Mouse (Mus musculus) cerebellum, postnatal 14 days (tissue): Measurements from ENCODE around the gene Timm13.
A peak's percentile ranks its signal among the peaks of the same experiment; 100 is the strongest.

Source experiments
- DNase-seq, 2 experiments: peaks; one replicate each; pipeline ENCODE4 v3.0.0; 2021; ENCODE audit warnings: mixed read lengths in 2 of 2

Gene Timm13

GRCm38 (mm10) chr10:80858350-80858935 lies 42.3 kb downstream of the Timm13 start:
- DNase-seq: no peak

DNA sequence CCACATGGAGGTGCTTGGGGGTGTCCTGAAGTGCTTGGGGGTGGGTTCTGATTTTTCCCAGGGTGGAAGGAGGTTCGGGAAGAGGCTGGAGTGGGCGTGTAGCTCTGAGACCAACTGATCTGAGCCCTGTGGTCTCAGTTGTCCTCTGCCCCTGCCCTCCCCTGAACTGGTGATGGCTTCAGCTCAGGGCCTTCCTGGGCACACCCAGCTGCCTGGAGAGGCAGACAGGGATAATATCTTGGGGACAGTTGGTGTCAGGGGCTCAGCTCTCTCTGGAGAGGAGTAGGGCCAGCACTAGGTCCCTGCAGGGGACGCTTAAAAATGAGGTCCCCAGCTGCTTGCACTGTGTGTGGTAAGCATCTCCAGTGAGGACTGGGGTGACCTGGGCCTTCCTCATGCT lies 42.9 kb downstream of the Timm13 start:
- no peak for DNase-seq

DNA sequence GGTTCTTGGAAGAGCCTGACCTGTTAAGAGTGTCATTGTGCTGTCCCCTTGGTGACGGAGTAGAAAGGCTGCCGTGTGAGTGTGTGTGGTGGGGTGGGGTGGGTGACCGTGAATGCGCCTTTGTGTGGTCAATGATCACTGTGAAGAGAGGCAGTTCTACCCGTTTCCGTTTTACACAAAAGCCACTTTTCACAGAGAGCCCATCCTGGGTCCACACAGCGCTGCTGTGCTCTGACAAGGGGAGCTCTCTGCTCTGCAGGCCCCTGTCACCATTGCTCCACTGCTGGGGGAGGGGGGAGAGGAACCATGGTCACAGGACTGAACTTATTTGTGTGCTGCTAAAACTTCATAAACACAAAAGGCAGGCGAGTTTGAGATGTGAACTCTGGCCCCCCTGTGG lies 43.4 kb downstream of the Timm13 start:
- no peak for DNase-seq

GRCm38 (mm10) chr10:80856908-80857307 lies 43.9 kb downstream of the Timm13 start:
- DNase-seq: no peak

- no peak for DNase-seq
Observed at GRCm38 (mm10) chr10:80856267-80856666, 44.5 kb downstream of the Timm13 start.

GRCm38 (mm10) chr10:80855749-80856073 lies 45.1 kb downstream of the Timm13 start:
- peak; percentile 58 to 61 for DNase-seq

DNA sequence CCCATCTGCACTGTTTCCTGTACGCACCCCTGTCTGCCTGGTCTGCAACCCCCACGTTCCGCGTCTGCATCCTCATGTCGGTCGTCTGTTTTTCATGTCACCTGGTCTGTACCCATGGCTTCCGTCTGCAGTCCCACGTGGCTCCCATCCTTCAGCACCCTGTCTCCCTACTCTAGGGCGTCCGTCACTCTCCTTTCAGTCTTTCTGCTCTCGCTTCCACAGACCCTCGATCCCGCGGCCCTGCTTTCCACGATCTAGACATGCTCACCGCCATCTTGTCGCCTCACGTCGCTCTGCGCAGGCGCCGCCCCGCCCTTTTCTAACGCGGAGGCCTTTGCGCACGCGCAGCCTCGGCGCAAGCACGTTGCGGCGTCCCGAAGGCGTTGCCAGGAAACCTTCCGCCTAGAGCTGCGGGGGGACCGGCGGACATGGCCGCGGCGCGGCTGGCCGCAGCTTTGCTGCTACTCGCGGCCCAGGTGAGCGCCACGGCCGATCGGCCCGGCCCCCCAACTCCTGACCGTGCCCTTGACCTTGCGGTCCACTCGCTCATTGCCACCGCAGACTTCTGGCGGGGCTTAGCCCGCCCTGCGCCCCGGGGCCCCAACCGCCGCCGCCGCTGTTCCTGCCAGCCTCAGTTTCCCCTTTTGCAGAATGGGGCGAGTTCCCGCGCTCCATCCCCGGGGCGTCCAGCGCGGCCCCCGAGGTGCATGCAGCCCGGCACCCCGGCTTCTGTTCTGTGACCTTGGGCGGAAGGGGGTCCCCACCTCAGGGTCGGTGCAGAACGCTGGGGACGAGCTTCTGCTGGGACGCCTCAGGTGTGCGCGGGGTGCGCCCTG lies 45.6 kb downstream of the Timm13 start, which contains the start of the genes Lsm7 and Sppl2b:
Gene Lsm7 (minus strand): TSS at position 297 of the 836 bp plus-strand sequence.
Gene Sppl2b (plus strand): TSS at position 363 of the 836 bp plus-strand sequence.
- peak; percentile 99 for DNase-seq
